Mouse (Mus musculus): ENCODE measurements around the gene Rps15a. TPM values are rescaled to one million over a fixed set of nuclear protein-coding genes. Genes with fewer than 3 reads are reported as not detected.

The Rps15a gene
- polyA plus RNA-seq, 1 experiment from 2014 or later = 623 TPM

DNA sequence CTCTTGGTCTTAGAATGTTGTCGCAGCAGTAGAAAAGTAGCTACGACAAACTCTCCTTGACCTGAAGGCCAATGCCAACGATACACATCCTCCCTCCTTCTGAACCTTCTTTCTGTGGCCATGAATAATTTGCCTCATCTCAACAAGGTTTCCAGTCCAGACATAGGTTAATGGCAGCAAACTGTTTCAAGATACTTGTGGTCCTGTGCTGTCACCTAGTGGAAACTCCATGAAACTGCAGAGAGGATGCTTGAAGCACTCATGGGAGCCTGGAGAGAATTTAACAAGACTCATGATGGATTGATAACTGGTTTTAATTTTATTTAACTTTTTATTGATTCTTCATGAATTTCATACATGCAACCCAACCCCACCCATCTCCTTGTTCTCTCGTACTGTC, 13.8 kb downstream of the Rps15a start:
- Histone ChIP-seq H3K36me3 (ENCODE audit: control insufficient read depth, insufficient read depth, low read length) (peaks cover 7% of the 10 kb centered on the region), H3K4me3 (ENCODE audit: low read depth, low read length) (no peak overlapping the region), H3K9ac (ENCODE audit: low read length) (no peak overlapping the region), H3K27me3 (ENCODE audit: control insufficient read depth, insufficient read depth, low read length) (no peaks in the 10 kb centered on the region), H3K4me1 (replicated peaks; ENCODE audit: control insufficient read depth, insufficient read depth) (no peaks in the 10 kb centered on the region), H3K27ac (replicated peaks) (no peak overlapping the region), H3K4me2 (replicated peaks; ENCODE audit: low read depth) (no peak overlapping the region), H3K9me3 (ENCODE audit: control insufficient read depth, low read length) (no peaks in the 10 kb centered on the region)
- WGBS = 45% methylated on average over 4 of the region's 4 CpGs
- no peak for TF ChIP-seq EP300 (optimal IDR thresholded peaks at IDR 0.05)
- TF ChIP-seq CTCF (IDR thresholded peaks at IDR 0.05; ENCODE audit: low read depth) = peak; percentile 98
- ATAC-seq (ENCODE audit: low FRiP score, low TSS enrichment) = no peak
- peak; percentile 32 for DNase-seq (ENCODE audit: low spot score)

DNA sequence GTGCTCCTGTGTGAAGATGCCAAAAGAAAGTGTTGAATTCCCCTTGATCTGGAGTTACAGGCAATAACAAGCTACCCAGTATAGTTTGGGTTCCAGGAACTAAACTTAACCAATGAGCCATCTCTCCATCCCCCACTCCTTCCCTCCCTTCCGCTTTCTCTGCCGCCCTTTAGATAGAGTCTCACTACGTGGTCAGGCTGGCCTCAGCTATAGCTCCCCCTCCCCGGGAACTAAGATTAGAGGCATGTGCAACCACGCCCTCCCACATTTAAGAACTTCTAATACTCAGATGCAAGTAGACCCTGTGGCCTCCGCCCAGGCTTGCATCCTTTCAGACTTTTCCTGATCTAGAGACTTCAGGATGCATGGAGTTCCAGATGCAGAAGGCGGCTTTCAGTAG, 18.4 kb downstream of the Rps15a start:
- H3K27me3 ChIP-seq (ENCODE audit: control insufficient read depth, insufficient read depth, low read length) = no peaks in the 10 kb centered on the region
- TF ChIP-seq CTCF (IDR thresholded peaks at IDR 0.05; ENCODE audit: low read depth) (no peak), EP300 (optimal IDR thresholded peaks at IDR 0.05) (no peak)
- H3K9ac ChIP-seq (ENCODE audit: low read length) = no peak overlapping the region
- no peak for DNase-seq (ENCODE audit: low spot score)
- no peaks in the 10 kb centered on the region for H3K9me3 ChIP-seq (ENCODE audit: control insufficient read depth, low read length)
- no peak overlapping the region for H3K4me3 ChIP-seq (ENCODE audit: low read depth, low read length)
- WGBS = 44% methylated on average over 7 of the region's 7 CpGs
- no peak overlapping the region for H3K4me2 ChIP-seq (replicated peaks; ENCODE audit: low read depth)
- no peak for ATAC-seq (ENCODE audit: low FRiP score, low TSS enrichment)
- no peaks in the 10 kb centered on the region for H3K4me1 ChIP-seq (replicated peaks; ENCODE audit: control insufficient read depth, insufficient read depth)
- H3K36me3 ChIP-seq (ENCODE audit: control insufficient read depth, insufficient read depth, low read length) = no peaks in the 10 kb centered on the region
- no peak overlapping the region for H3K27ac ChIP-seq (replicated peaks)

DNA sequence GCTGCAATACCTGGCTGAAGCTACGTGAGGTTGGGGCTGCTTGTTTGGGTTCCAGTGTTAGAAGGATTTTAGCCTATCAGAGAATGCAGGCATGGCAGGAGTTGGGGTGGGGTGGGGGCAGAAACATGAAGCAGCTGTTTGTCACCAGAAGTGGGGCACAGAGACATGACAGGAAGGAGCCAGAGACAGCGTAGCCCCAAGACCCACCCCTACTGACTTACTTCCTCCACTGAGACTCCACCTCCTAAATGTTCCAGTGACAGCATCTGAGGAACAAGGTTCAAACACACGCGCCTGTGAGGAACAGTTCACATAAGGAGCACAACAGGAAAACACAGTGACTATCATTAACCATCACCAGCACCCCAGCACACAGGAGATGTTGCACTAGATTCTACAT, 36.0 kb downstream of the Rps15a start:
- DNase-seq (ENCODE audit: low spot score) (no peak), ATAC-seq (ENCODE audit: low FRiP score, low TSS enrichment) (no peak)
- Histone ChIP-seq H3K27ac (replicated peaks) (no peak overlapping the region), H3K36me3 (ENCODE audit: control insufficient read depth, insufficient read depth, low read length) (no peaks in the 10 kb centered on the region), H3K27me3 (ENCODE audit: control insufficient read depth, insufficient read depth, low read length) (no peaks in the 10 kb centered on the region), H3K4me1 (replicated peaks; ENCODE audit: control insufficient read depth, insufficient read depth) (no peaks in the 10 kb centered on the region), H3K4me3 (ENCODE audit: low read depth, low read length) (no peak overlapping the region), H3K9me3 (ENCODE audit: control insufficient read depth, low read length) (no peaks in the 10 kb centered on the region), H3K9ac (ENCODE audit: low read length) (no peak overlapping the region), H3K4me2 (replicated peaks; ENCODE audit: low read depth) (no peak overlapping the region)
- WGBS = 71% methylated on average over 4 of the region's 4 CpGs
- TF ChIP-seq CTCF (IDR thresholded peaks at IDR 0.05; ENCODE audit: low read depth) = no peak
- TF ChIP-seq EP300 (optimal IDR thresholded peaks at IDR 0.05) = no peak

DNA sequence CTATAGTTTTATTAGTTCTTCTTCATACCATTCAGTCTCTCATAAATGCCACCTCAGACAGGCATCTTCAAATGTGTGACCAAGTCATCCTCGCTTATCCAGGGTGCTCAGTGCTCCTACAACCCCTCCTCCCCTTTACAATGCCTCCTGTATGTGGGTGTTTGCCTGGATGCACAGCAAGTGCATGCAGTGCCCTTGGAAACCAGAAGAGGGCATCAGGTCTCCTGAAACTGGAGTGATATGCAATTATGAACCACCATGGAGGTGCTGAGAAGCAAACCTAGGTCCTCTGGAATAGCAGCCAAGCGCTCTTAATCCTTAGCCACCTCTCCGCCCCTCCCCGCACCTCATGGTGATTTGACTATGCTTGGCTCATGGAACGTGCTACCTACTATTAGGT, 36.9 kb downstream of the Rps15a start:
- ATAC-seq (ENCODE audit: low FRiP score, low TSS enrichment) (no peak), DNase-seq (ENCODE audit: low spot score) (no peak)
- Histone ChIP-seq H3K4me1 (replicated peaks; ENCODE audit: control insufficient read depth, insufficient read depth) (no peaks in the 10 kb centered on the region), H3K9me3 (ENCODE audit: control insufficient read depth, low read length) (no peaks in the 10 kb centered on the region), H3K27ac (replicated peaks) (no peak overlapping the region), H3K36me3 (ENCODE audit: control insufficient read depth, insufficient read depth, low read length) (no peaks in the 10 kb centered on the region), H3K4me3 (ENCODE audit: low read depth, low read length) (no peak overlapping the region), H3K27me3 (ENCODE audit: control insufficient read depth, insufficient read depth, low read length) (no peaks in the 10 kb centered on the region), H3K9ac (ENCODE audit: low read length) (no peak overlapping the region), H3K4me2 (replicated peaks; ENCODE audit: low read depth) (no peak overlapping the region)
- 80% methylated on average over 5 of the region's 5 CpGs for WGBS
- TF ChIP-seq CTCF (IDR thresholded peaks at IDR 0.05; ENCODE audit: low read depth) (peak; percentile 38), EP300 (optimal IDR thresholded peaks at IDR 0.05) (no peak)

DNA sequence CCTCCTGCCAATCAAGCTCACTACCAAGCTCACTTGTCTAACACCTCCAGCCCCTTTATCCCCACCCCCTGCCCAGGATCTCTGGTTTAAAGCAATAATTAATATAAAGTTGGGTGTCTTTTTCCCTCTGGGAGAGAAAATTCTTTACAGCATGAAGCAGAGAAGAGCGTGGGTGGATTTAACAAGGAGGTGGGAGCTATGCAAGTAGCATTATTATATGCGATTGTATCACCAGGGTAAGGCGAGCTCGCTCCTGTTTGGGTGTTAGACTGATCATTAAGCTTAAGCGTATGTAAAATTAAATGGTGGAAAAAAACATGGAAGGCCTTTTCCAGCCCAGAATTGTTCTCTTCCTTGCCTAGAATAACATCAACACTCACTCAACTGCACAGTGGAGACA, 48.7 kb downstream of the Rps15a start:
- TF ChIP-seq EP300 (optimal IDR thresholded peaks at IDR 0.05) (no peak), CTCF (IDR thresholded peaks at IDR 0.05; ENCODE audit: low read depth) (no peak)
- ATAC-seq (ENCODE audit: low FRiP score, low TSS enrichment) = no peak

DNA sequence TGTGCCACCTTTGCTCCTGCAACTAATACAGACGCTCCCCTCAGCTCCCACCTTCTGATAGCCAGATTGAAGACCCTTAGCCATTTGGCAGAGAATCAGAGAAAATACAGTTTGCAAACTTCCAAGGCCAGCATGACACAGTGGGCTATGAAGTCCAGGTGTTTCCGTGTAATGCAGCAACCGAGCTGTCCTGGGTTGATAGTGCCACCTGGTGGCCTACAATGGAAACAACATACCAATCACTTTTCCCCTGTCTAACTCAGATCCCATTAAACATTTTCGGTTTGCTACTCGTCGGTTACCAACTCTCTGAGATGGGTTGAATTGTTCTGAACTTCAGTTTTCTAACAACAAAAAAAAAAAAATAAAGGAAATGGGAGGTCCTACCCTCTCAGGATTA, 59.7 kb downstream of the Rps15a start:
- no peaks in the 10 kb centered on the region for H3K9me3 ChIP-seq (ENCODE audit: control insufficient read depth, low read length)

More for the DNA sequence above, 48.7 kb downstream of the Rps15a start:
- Histone ChIP-seq H3K4me1 (replicated peaks; ENCODE audit: control insufficient read depth, insufficient read depth) (no peaks in the 10 kb centered on the region), H3K4me2 (replicated peaks; ENCODE audit: low read depth) (no peak overlapping the region), H3K27ac (replicated peaks) (no peak overlapping the region), H3K4me3 (ENCODE audit: low read depth, low read length) (no peak overlapping the region), H3K36me3 (ENCODE audit: control insufficient read depth, insufficient read depth, low read length) (no peaks in the 10 kb centered on the region), H3K9ac (ENCODE audit: low read length) (no peak overlapping the region), H3K27me3 (ENCODE audit: control insufficient read depth, insufficient read depth, low read length) (no peaks in the 10 kb centered on the region), H3K9me3 (ENCODE audit: control insufficient read depth, low read length) (no peaks in the 10 kb centered on the region)
- 91% methylated on average over 5 of the region's 5 CpGs for WGBS
- no peak for DNase-seq (ENCODE audit: low spot score)

More for the DNA sequence above, 59.7 kb downstream of the Rps15a start:
- H3K36me3 ChIP-seq (ENCODE audit: control insufficient read depth, insufficient read depth, low read length) = no peaks in the 10 kb centered on the region
- 75% methylated on average over 6 of the region's 6 CpGs for WGBS
- H3K27ac ChIP-seq (replicated peaks) = no peak overlapping the region
- DNase-seq (ENCODE audit: low spot score) (no peak), ATAC-seq (ENCODE audit: low FRiP score, low TSS enrichment) (no peak)
- H3K27me3 ChIP-seq (ENCODE audit: control insufficient read depth, insufficient read depth, low read length) = no peaks in the 10 kb centered on the region
- no peak overlapping the region for H3K4me2 ChIP-seq (replicated peaks; ENCODE audit: low read depth)
- H3K4me1 ChIP-seq (replicated peaks; ENCODE audit: control insufficient read depth, insufficient read depth) = no peaks in the 10 kb centered on the region
- H3K9ac ChIP-seq (ENCODE audit: low read length) = no peak overlapping the region
- TF ChIP-seq CTCF (IDR thresholded peaks at IDR 0.05; ENCODE audit: low read depth) (peak; percentile 47), EP300 (optimal IDR thresholded peaks at IDR 0.05) (no peak)
- H3K4me3 ChIP-seq (ENCODE audit: low read depth, low read length) = no peak overlapping the region

Other genes starting within 250 kb of the Rps15a start
- 264 and 345 TPM in 2 replicates for gene Arl6ip1, start 13.5 kb upstream of the Rps15a start, polyA plus RNA-seq (2015; fragmentation: Nextera tagmentation; extraction: Ambion mirVana)
- 6.4 and 8.5 TPM in 2 replicates for gene Smg1, start 127.5 kb upstream of the Rps15a start, polyA plus RNA-seq (2015; fragmentation: Nextera tagmentation; extraction: Ambion mirVana)